Mouse (Mus musculus): ENCODE measurements at regions not wholly inside any gene's neighbourhood (a gene's known extent, or its start where the extent isn't known, plus 50 kb on each side); places are given as distances from the start of the nearest gene placed in this dataset.

- H3K36me3 ChIP-seq (ENCODE audit: control insufficient read depth, insufficient read depth, low read length), result no peaks in the 10 kb centered on the region
- TF ChIP-seq POLR2A (IDR thresholded peaks at IDR 0.05; ENCODE audit: low read depth, low read length) (no peak), CTCF (IDR thresholded peaks at IDR 0.05; ENCODE audit: extremely low read depth, insufficient read depth, insufficient read length, insufficient replicate concordance) (no peak)
- WGBS, result 86% methylated on average over 1 of the region's 1 CpGs
- no peak overlapping the region for H3K27ac ChIP-seq (ENCODE audit: insufficient read depth, low read length)
- H3K27me3 ChIP-seq (ENCODE audit: control insufficient read depth, insufficient read depth, low read length), result no peaks in the 10 kb centered on the region
- no peak for DNase-seq (ENCODE audit: low read depth in 1 of 2, low spot score in 2 of 2)
- no peak overlapping the region for H3K4me3 ChIP-seq (ENCODE audit: extremely low read depth, insufficient read depth, insufficient read length)
- no peaks in the 10 kb centered on the region for H3K4me1 ChIP-seq (ENCODE audit: control insufficient read depth, insufficient read depth, insufficient read length)
Observed at GRCm38 (mm10) chr8:5378001-5378400, 272.9 kb upstream of the Slc10a2 start.

- no peaks in the 10 kb centered on the region for H3K36me3 ChIP-seq (ENCODE audit: control insufficient read depth, insufficient read depth, low read length)
- H3K27ac ChIP-seq (ENCODE audit: insufficient read depth, low read length), result no peak overlapping the region
- no peaks in the 10 kb centered on the region for H3K27me3 ChIP-seq (ENCODE audit: control insufficient read depth, insufficient read depth, low read length)
- H3K4me1 ChIP-seq (ENCODE audit: control insufficient read depth, insufficient read depth, insufficient read length), result no peaks in the 10 kb centered on the region
- DNase-seq (ENCODE audit: low read depth in 1 of 2, low spot score in 2 of 2), result no peak
- no peak overlapping the region for H3K4me3 ChIP-seq (ENCODE audit: extremely low read depth, insufficient read depth, insufficient read length)
- TF ChIP-seq CTCF (IDR thresholded peaks at IDR 0.05; ENCODE audit: extremely low read depth, insufficient read depth, insufficient read length, insufficient replicate concordance), result no peak
- no peak for TF ChIP-seq POLR2A (IDR thresholded peaks at IDR 0.05; ENCODE audit: low read depth, low read length)
Observed at GRCm38 (mm10) chr8:5339953-5340352, 234.8 kb upstream of the Slc10a2 start.

GRCm38 (mm10) chr8:5314594-5314993, 209.4 kb upstream of the Slc10a2 start:
- WGBS, result 77% methylated on average over 1 of the region's 1 CpGs
- TF ChIP-seq CTCF (IDR thresholded peaks at IDR 0.05; ENCODE audit: extremely low read depth, insufficient read depth, insufficient read length, insufficient replicate concordance) (no peak), POLR2A (IDR thresholded peaks at IDR 0.05; ENCODE audit: low read depth, low read length) (no peak)
- Histone ChIP-seq H3K4me3 (ENCODE audit: extremely low read depth, insufficient read depth, insufficient read length) (no peak overlapping the region), H3K4me1 (ENCODE audit: control insufficient read depth, insufficient read depth, insufficient read length) (no peaks in the 10 kb centered on the region), H3K27me3 (ENCODE audit: control insufficient read depth, insufficient read depth, low read length) (no peaks in the 10 kb centered on the region), H3K27ac (ENCODE audit: insufficient read depth, low read length) (no peak overlapping the region), H3K36me3 (ENCODE audit: control insufficient read depth, insufficient read depth, low read length) (no peaks in the 10 kb centered on the region)
- DNase-seq (ENCODE audit: low read depth in 1 of 2, low spot score in 2 of 2), result no peak

- no peak for DNase-seq (ENCODE audit: low read depth in 1 of 2, low spot score in 2 of 2)
- Histone ChIP-seq H3K27ac (ENCODE audit: insufficient read depth, low read length) (no peak overlapping the region), H3K36me3 (ENCODE audit: control insufficient read depth, insufficient read depth, low read length) (no peaks in the 10 kb centered on the region), H3K27me3 (ENCODE audit: control insufficient read depth, insufficient read depth, low read length) (no peaks in the 10 kb centered on the region), H3K4me1 (ENCODE audit: control insufficient read depth, insufficient read depth, insufficient read length) (no peaks in the 10 kb centered on the region), H3K4me3 (ENCODE audit: extremely low read depth, insufficient read depth, insufficient read length) (no peak overlapping the region)
- TF ChIP-seq POLR2A (IDR thresholded peaks at IDR 0.05; ENCODE audit: low read depth, low read length) (no peak), CTCF (IDR thresholded peaks at IDR 0.05; ENCODE audit: extremely low read depth, insufficient read depth, insufficient read length, insufficient replicate concordance) (no peak)
Observed at GRCm38 (mm10) chr8:5299982-5300381, 194.8 kb upstream of the Slc10a2 start.

DNA sequence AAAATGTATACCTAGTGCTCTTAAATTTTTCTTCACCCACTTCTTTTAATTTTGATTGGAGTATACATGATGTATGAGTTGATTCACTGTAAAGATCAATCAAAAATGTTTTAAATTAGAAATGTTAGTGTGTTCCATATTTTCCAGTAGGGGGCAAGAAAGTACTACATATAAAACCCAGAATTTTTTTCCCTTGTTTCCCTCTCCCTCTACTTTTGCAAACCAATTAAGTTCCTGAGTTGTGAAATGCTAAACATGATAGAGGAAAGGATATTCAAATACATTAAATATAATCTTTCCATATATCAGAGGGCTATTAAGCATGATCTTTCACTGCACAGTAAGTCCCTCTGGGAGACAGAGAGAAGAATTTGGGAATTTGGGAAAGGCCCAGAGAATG, 192.0 kb upstream of the Slc10a2 start:
- no peak overlapping the region for H3K4me3 ChIP-seq (ENCODE audit: extremely low read depth, insufficient read depth, insufficient read length)
- H3K4me1 ChIP-seq (ENCODE audit: control insufficient read depth, insufficient read depth, insufficient read length), result no peaks in the 10 kb centered on the region
- no peaks in the 10 kb centered on the region for H3K27me3 ChIP-seq (ENCODE audit: control insufficient read depth, insufficient read depth, low read length)
- no peak for DNase-seq (ENCODE audit: low read depth in 1 of 2, low spot score in 2 of 2)
- no peaks in the 10 kb centered on the region for H3K36me3 ChIP-seq (ENCODE audit: control insufficient read depth, insufficient read depth, low read length)
- no peak overlapping the region for H3K27ac ChIP-seq (ENCODE audit: insufficient read depth, low read length)
- no peak for TF ChIP-seq POLR2A (IDR thresholded peaks at IDR 0.05; ENCODE audit: low read depth, low read length)
- TF ChIP-seq CTCF (IDR thresholded peaks at IDR 0.05; ENCODE audit: extremely low read depth, insufficient read depth, insufficient read length, insufficient replicate concordance), result no peak

- no peak for TF ChIP-seq CTCF (IDR thresholded peaks at IDR 0.05; ENCODE audit: extremely low read depth, insufficient read depth, insufficient read length, insufficient replicate concordance)
- TF ChIP-seq POLR2A (IDR thresholded peaks at IDR 0.05; ENCODE audit: low read depth, low read length), result no peak
- DNase-seq (ENCODE audit: low read depth in 1 of 2, low spot score in 2 of 2), result no peak
- Histone ChIP-seq H3K4me3 (ENCODE audit: extremely low read depth, insufficient read depth, insufficient read length) (no peak overlapping the region), H3K4me1 (ENCODE audit: control insufficient read depth, insufficient read depth, insufficient read length) (no peaks in the 10 kb centered on the region), H3K27me3 (ENCODE audit: control insufficient read depth, insufficient read depth, low read length) (no peaks in the 10 kb centered on the region), H3K36me3 (ENCODE audit: control insufficient read depth, insufficient read depth, low read length) (no peaks in the 10 kb centered on the region), H3K27ac (ENCODE audit: insufficient read depth, low read length) (no peak overlapping the region)
- WGBS, result 89% methylated on average over 5 of the region's 5 CpGs
Observed at GRCm38 (mm10) chr8:5285708-5286161, 180.6 kb upstream of the Slc10a2 start.

DNA sequence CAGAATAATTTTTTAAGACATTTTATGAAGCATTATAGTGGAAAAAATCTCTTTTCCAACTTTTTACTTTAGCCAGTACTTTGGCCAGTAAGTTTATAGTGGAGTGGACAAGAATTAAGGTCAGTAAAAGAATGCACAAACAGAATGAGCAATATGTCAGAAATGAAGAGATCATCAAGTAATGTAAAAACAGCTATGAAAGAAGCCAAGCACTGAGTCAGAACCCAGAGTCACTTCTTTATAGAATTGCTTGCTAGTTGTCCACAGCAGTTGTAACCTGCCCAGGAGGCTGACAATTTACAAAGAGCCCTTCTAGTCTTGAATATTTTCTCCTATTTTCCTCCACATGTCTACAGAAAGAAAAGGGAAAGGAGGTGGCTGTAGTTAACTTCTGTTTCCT, 178.6 kb upstream of the Slc10a2 start:
- TF ChIP-seq CTCF (IDR thresholded peaks at IDR 0.05; ENCODE audit: extremely low read depth, insufficient read depth, insufficient read length, insufficient replicate concordance) (no peak), POLR2A (IDR thresholded peaks at IDR 0.05; ENCODE audit: low read depth, low read length) (no peak)
- Histone ChIP-seq H3K27me3 (ENCODE audit: control insufficient read depth, insufficient read depth, low read length) (no peaks in the 10 kb centered on the region), H3K4me1 (ENCODE audit: control insufficient read depth, insufficient read depth, insufficient read length) (no peaks in the 10 kb centered on the region), H3K36me3 (ENCODE audit: control insufficient read depth, insufficient read depth, low read length) (no peaks in the 10 kb centered on the region), H3K27ac (ENCODE audit: insufficient read depth, low read length) (no peak overlapping the region), H3K4me3 (ENCODE audit: extremely low read depth, insufficient read depth, insufficient read length) (no peak overlapping the region)
- DNase-seq (ENCODE audit: low read depth in 1 of 2, low spot score in 2 of 2), result no peak
